8 mouse cellular contexts compared by ENCODE assay signal in the genomic region with DNA sequence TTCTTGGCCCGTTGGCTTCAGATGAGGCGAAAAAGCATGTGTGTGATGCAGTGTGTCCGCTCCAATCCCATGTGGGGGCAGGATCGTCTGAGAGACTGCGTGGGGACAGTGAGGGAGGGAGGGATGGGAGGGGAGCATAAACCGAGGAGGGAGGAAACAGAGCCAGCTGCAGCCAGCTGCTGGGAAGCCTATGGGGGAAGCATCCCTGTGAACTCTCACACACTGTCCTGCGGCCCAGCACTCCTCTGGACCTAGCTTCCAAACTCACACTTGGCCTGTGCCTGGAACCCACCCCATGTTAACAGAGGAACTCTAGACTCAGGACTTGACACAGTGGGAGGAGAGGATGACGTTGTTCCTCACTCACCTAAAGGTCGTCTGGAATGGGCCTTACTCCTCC. TPM values are rescaled to one million over a fixed set of nuclear protein-coding genes. Genes with fewer than 3 reads are reported as not detected.
DNase-seq lines count a peak whose midpoint lies in the region; ATAC-seq lines count a peak whose summit lies in the region.

No protein-coding gene starts in this region.

- H3K4me2 ChIP-seq in forebrain, embryonic 12.5 days = no peak overlapping the region
- no peak overlapping the region for H3K4me2 ChIP-seq in forebrain, embryonic 14.5 days (ENCODE audit: low read length)

- no peaks in the 10 kb centered on the region for H3K4me1 ChIP-seq in forebrain, embryonic 12.5 days
- no peaks in the 10 kb centered on the region for H3K4me1 ChIP-seq in forebrain, embryonic 14.5 days (ENCODE audit: control insufficient read depth, insufficient read depth, low read length)

- H3K9ac ChIP-seq in forebrain, embryonic 12.5 days = no peak overlapping the region
- no peak overlapping the region for H3K9ac ChIP-seq in forebrain, embryonic 14.5 days (ENCODE audit: low read length)

- H3K27me3 ChIP-seq in forebrain, embryonic 12.5 days = no peaks in the 10 kb centered on the region
- H3K27me3 ChIP-seq in forebrain, embryonic 14.5 days (replicated peaks; ENCODE audit: control insufficient read depth, insufficient read depth, low read length) = no peaks in the 10 kb centered on the region

- intact Hi-C loops in heart, postnatal 10 days (cut with DNase I) = no loop called here

- H3K4me3 ChIP-seq in forebrain, embryonic 12.5 days (replicated peaks) = no peak overlapping the region
- no peak overlapping the region for H3K4me3 ChIP-seq in forebrain, embryonic 14.5 days (ENCODE audit: low read depth, low read length)

- no peak for ATAC-seq in forebrain, embryonic 12.5 days (ENCODE audit: low FRiP score)
- no peak for ATAC-seq in forebrain, embryonic 14.5 days

- 0 out of 2 replicates have a peak, but pooled peaks cover 7% of the 10 kb centered on the region for H3K36me3 ChIP-seq in forebrain, embryonic 12.5 days (replicated peaks)
- H3K36me3 ChIP-seq in forebrain, embryonic 14.5 days (ENCODE audit: control insufficient read depth, insufficient read depth, low read length) = no peaks in the 10 kb centered on the region

- H3K9me3 ChIP-seq in forebrain, embryonic 12.5 days = no peaks in the 10 kb centered on the region
- no peaks in the 10 kb centered on the region for H3K9me3 ChIP-seq in forebrain, embryonic 14.5 days (replicated peaks; ENCODE audit: control insufficient read depth, low read length)

- DNase-seq in forebrain, embryonic 14.5 days (ENCODE audit: low spot score) = no peak
- DNase-seq in heart, postnatal 10 days = peak; percentile 81 to 86
- peak; percentile 80 to 87 for DNase-seq in kidney, postnatal 25 days
- DNase-seq in ovary, postnatal 14 days (ENCODE audit: low spot score) = peak; percentile 30
- no peak for DNase-seq in layer of hippocampus, adult 8-10 months (ENCODE audit: low spot score in 2 of 2)
- no peak for DNase-seq in left cerebral cortex, adult 18-20 months (ENCODE audit: low spot score in 2 of 2)
- no peak for DNase-seq in layer of hippocampus, adult 18-20 months (ENCODE audit: low spot score in 2 of 2)

- 81% methylated on average over 9 of the region's 9 CpGs for WGBS in forebrain, embryonic 12.5 days
- WGBS in forebrain, embryonic 14.5 days = 81% methylated on average over 9 of the region's 9 CpGs

- H3K27ac ChIP-seq in forebrain, embryonic 12.5 days = peak overlapping the region; percentile 9; the same call in 1 of the 2 replicates
- H3K27ac ChIP-seq in forebrain, embryonic 14.5 days (ENCODE audit: low read depth, low read length) = no peak overlapping the region

RNA-seq across cellular contexts. Expression of gene Nthl1, which starts 6.4 kb away (rescaled TPM):
- polyA plus RNA-seq in forebrain, embryonic 12.5 days (2016; fragmentation: Nextera tagmentation; extraction: Ambion mirVana) = 14.5 and 18.8 TPM in 2 replicates
- polyA plus RNA-seq in forebrain, embryonic 14.5 days (2014; fragmentation: Nextera tagmentation; extraction: Ambion mirVana) = 10.0 and 12.3 TPM in 2 replicates
- 1 to 10 TPM; 3.2 to 3.4 TPM for total RNA-seq in heart, postnatal 10 days (2021)
- total RNA-seq in layer of hippocampus, adult 8-10 months (2022) = 1 to 10 TPM; 6.5 to 9.1 (median 7.6) TPM
- total RNA-seq in left cerebral cortex, adult 18-20 months (2021) = 1 to 10 TPM; 4.1 to 7.4 TPM
- total RNA-seq in layer of hippocampus, adult 18-20 months (2021) = 1 to 10 TPM; 4.9 to 6.1 TPM

RNA-seq across cellular contexts. Expression of gene Tsc2, which starts 6.4 kb away (rescaled TPM):
- 78.4 and 89.3 TPM in 2 replicates for polyA plus RNA-seq in forebrain, embryonic 12.5 days (2016; fragmentation: Nextera tagmentation; extraction: Ambion mirVana)
- polyA plus RNA-seq in forebrain, embryonic 14.5 days (2014; fragmentation: Nextera tagmentation; extraction: Ambion mirVana) = 59.8 and 66.4 TPM in 2 replicates
- 10 to 100 TPM; 86.0 to 95.6 TPM for total RNA-seq in heart, postnatal 10 days (2021)
- total RNA-seq in layer of hippocampus, adult 8-10 months (2022) = 100 to 1,000 TPM; 149 to 212 (median 191) TPM
- total RNA-seq in left cerebral cortex, adult 18-20 months (2021) = 100 to 1,000 TPM; 136 to 153 TPM
- 100 to 1,000 TPM; 182 to 189 TPM for total RNA-seq in layer of hippocampus, adult 18-20 months (2021)

RNA-seq across cellular contexts. Expression of gene Slc9a3r2, which starts 11.3 kb away (rescaled TPM):
- 18.3 and 21.9 TPM in 2 replicates for polyA plus RNA-seq in forebrain, embryonic 12.5 days (2016; fragmentation: Nextera tagmentation; extraction: Ambion mirVana)
- 22.4 and 31.3 TPM in 2 replicates for polyA plus RNA-seq in forebrain, embryonic 14.5 days (2014; fragmentation: Nextera tagmentation; extraction: Ambion mirVana)
- 100 to 1,000 TPM; 108 to 133 TPM for total RNA-seq in heart, postnatal 10 days (2021)
- 10 to 100 TPM; 41.9 to 48.7 (median 44.1) TPM for total RNA-seq in layer of hippocampus, adult 8-10 months (2022)
- 10 to 100 TPM; 47.3 to 52.7 TPM for total RNA-seq in left cerebral cortex, adult 18-20 months (2021)
- 10 to 100 TPM; 39.7 to 41.0 TPM for total RNA-seq in layer of hippocampus, adult 18-20 months (2021)

RNA-seq across cellular contexts. Expression of gene Npw, which starts 19.4 kb away (rescaled TPM):
- polyA plus RNA-seq in forebrain, embryonic 12.5 days (2016; fragmentation: Nextera tagmentation; extraction: Ambion mirVana) = not detected in 2 replicates
- not detected in 2 replicates for polyA plus RNA-seq in forebrain, embryonic 14.5 days (2014; fragmentation: Nextera tagmentation; extraction: Ambion mirVana)
- not detected for total RNA-seq in heart, postnatal 10 days (2021)
- 1 to 10 TPM in 3 of 4 experiments, not detected in 1; 1.1 to 2.6 (median 2.5) TPM for total RNA-seq in layer of hippocampus, adult 8-10 months (2022)
- total RNA-seq in left cerebral cortex, adult 18-20 months (2021) = 1 to 10 TPM; 2.1 TPM
- 1 to 10 TPM; 1.3 to 2.0 TPM for total RNA-seq in layer of hippocampus, adult 18-20 months (2021)

RNA-seq across cellular contexts. Expression of gene Zfp598, which starts 30.6 kb away (rescaled TPM):
- 25.5 and 26.9 TPM in 2 replicates for polyA plus RNA-seq in forebrain, embryonic 12.5 days (2016; fragmentation: Nextera tagmentation; extraction: Ambion mirVana)
- polyA plus RNA-seq in forebrain, embryonic 14.5 days (2014; fragmentation: Nextera tagmentation; extraction: Ambion mirVana) = 14.9 and 19.7 TPM in 2 replicates
- total RNA-seq in heart, postnatal 10 days (2021) = 10 to 100 TPM; 25.1 to 25.4 TPM
- total RNA-seq in layer of hippocampus, adult 8-10 months (2022) = 10 to 100 TPM; 36.8 to 41.6 (median 38.2) TPM
- 10 to 100 TPM; 41.4 to 45.5 TPM for total RNA-seq in left cerebral cortex, adult 18-20 months (2021)
- 10 to 100 TPM; 39.6 to 42.8 TPM for total RNA-seq in layer of hippocampus, adult 18-20 months (2021)

Comparison
In these comparisons a context has a peak if more than half of its experiments do, and no peak if none do; other contexts are left out.
1. DNase-seq: peak in heart, postnatal 10 days (2 of 2), kidney, postnatal 25 days (2 of 2) and ovary, postnatal 14 days (single experiment); none in forebrain, embryonic 14.5 days (single experiment), layer of hippocampus, adult 8-10 months (0 of 2), left cerebral cortex, adult 18-20 months (0 of 2) and layer of hippocampus, adult 18-20 months (0 of 2).